Mouse (Mus musculus): ENCODE measurements around the gene 4430402I18Rik.

4430402I18Rik gene

GRCm38 (mm10) chr19:28891864-28892263 is 75.7 kb downstream of the 4430402I18Rik start:
- DNase-seq: no peak

GRCm38 (mm10) chr19:28891238-28891637 is 76.4 kb downstream of the 4430402I18Rik start:
- DNase-seq: no peak

- DNase-seq: no peak
Measured at GRCm38 (mm10) chr19:28889251-28889650, 78.3 kb downstream of the 4430402I18Rik start.

GRCm38 (mm10) chr19:28888496-28888895 is 79.1 kb downstream of the 4430402I18Rik start:
- DNase-seq: no peak

GRCm38 (mm10) chr19:28883126-28883525 is 84.5 kb downstream of the 4430402I18Rik start:
- DNase-seq: no peak

GRCm38 (mm10) chr19:28879476-28879875 is 88.1 kb downstream of the 4430402I18Rik start:
- no peak for DNase-seq

GRCm38 (mm10) chr19:28870351-28870750 is 97.2 kb downstream of the 4430402I18Rik start:
- DNase-seq: no peak

- no peak for DNase-seq
Measured at GRCm38 (mm10) chr19:28869251-28869855, 98.2 kb downstream of the 4430402I18Rik start.

GRCm38 (mm10) chr19:28865501-28865900 is 102.1 kb downstream of the 4430402I18Rik start:
- no peak for DNase-seq

GRCm38 (mm10) chr19:28864981-28865380 is 102.6 kb downstream of the 4430402I18Rik start:
- no peak for DNase-seq

GRCm38 (mm10) chr19:28863626-28864025 is 104.0 kb downstream of the 4430402I18Rik start:
- no peak for DNase-seq

GRCm38 (mm10) chr19:28860246-28860645 is 107.4 kb downstream of the 4430402I18Rik start:
- no peak for DNase-seq

GRCm38 (mm10) chr19:28854831-28855230 is 112.8 kb downstream of the 4430402I18Rik start:
- DNase-seq: no peak

GRCm38 (mm10) chr19:28852001-28852400 is 115.6 kb downstream of the 4430402I18Rik start:
- DNase-seq: no peak

GRCm38 (mm10) chr19:28850510-28850909 is 117.1 kb downstream of the 4430402I18Rik start:
- no peak for DNase-seq

GRCm38 (mm10) chr19:28844946-28845710 is 122.5 kb downstream of the 4430402I18Rik start:
- DNase-seq: no peak

All from cerebellum, adult 11-12 months (tissue).